Mouse (Mus musculus): ENCODE results near the gene H2al1k. TPM values are rescaled to one million over a fixed set of nuclear protein-coding genes. Genes with fewer than 3 reads are reported as not detected.
"Not testable (repeated sequence)": the region's sequence is repeated elsewhere in the genome, so short reads cannot be mapped to it uniquely, and the experiment has no call there.

Gene H2al1k
- polyA plus RNA-seq (2014; fragmentation: Nextera tagmentation; extraction: Ambion mirVana) = not detected in 2 replicates

GRCm38 (mm10) chrX:9350327-9350726 is at the start of gene H2al1k:
H2al1k (plus strand) TSS chrX:9350627.
- H3K9me3 ChIP-seq (replicated peaks; ENCODE audit: control insufficient read depth, low read length); H3K27me3 ChIP-seq (replicated peaks; ENCODE audit: control insufficient read depth, insufficient read depth, low read length); H3K4me3 ChIP-seq (ENCODE audit: low read depth, low read length); H3K4me1 ChIP-seq (ENCODE audit: control insufficient read depth, insufficient read depth, low read length); H3K9ac ChIP-seq (ENCODE audit: low read length); H3K36me3 ChIP-seq (ENCODE audit: control insufficient read depth, insufficient read depth, low read length); ATAC-seq; H3K27ac ChIP-seq (ENCODE audit: low read depth, low read length); DNase-seq (ENCODE audit: low spot score); H3K4me2 ChIP-seq (ENCODE audit: low read length): not testable (repeated sequence)
- no CpG with 5 or more reads among the region's 2 CpGs for WGBS

DNA sequence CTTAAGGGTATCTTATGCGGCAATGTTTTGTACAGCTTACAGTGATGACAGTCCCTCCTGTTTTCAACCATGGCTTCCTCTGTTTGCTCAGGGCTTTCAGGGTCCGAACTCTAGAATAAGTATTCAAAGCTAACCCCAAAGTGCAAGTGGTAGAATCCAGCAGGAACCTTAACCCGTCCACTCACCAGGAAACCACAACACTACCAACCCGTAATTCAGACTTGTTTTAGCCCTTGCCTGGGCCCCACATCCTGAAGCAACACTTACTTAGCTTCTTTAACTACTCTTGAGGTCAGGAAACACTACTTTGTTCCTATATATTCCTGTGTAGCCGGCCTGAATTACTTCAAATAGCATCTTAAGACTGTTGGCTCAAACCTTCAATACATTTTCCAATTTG is 47.6 kb upstream of the H2al1k start:
- no peaks in the 10 kb centered on the region for H3K36me3 ChIP-seq (ENCODE audit: control insufficient read depth, insufficient read depth, low read length)
- H3K9ac ChIP-seq (ENCODE audit: low read length) = no peak overlapping the region
- H3K27me3 ChIP-seq (replicated peaks; ENCODE audit: control insufficient read depth, insufficient read depth, low read length) = no peaks in the 10 kb centered on the region
- no peak overlapping the region for H3K4me2 ChIP-seq (ENCODE audit: low read length)
- no peaks in the 10 kb centered on the region for H3K9me3 ChIP-seq (replicated peaks; ENCODE audit: control insufficient read depth, low read length)
- no peak overlapping the region for H3K27ac ChIP-seq (ENCODE audit: low read depth, low read length)
- H3K4me1 ChIP-seq (ENCODE audit: control insufficient read depth, insufficient read depth, low read length) = no peaks in the 10 kb centered on the region
- DNase-seq (ENCODE audit: low spot score) = no peak
- no peak overlapping the region for H3K4me3 ChIP-seq (ENCODE audit: low read depth, low read length)
- ATAC-seq = no peak
- 86% methylated on average over 5 of the region's 5 CpGs for WGBS

- H3K9ac ChIP-seq (ENCODE audit: low read length) = no peak overlapping the region
- WGBS = 88% methylated on average over 1 of the region's 1 CpGs
- no peaks in the 10 kb centered on the region for H3K36me3 ChIP-seq (ENCODE audit: control insufficient read depth, insufficient read depth, low read length)
- H3K4me2 ChIP-seq (ENCODE audit: low read length) = no peak overlapping the region
- no peak for ATAC-seq
- H3K4me3 ChIP-seq (ENCODE audit: low read depth, low read length) = no peak overlapping the region
- DNase-seq (ENCODE audit: low spot score) = no peak
- no peaks in the 10 kb centered on the region for H3K9me3 ChIP-seq (replicated peaks; ENCODE audit: control insufficient read depth, low read length)
- H3K27me3 ChIP-seq (replicated peaks; ENCODE audit: control insufficient read depth, insufficient read depth, low read length) = no peaks in the 10 kb centered on the region
- no peak overlapping the region for H3K27ac ChIP-seq (ENCODE audit: low read depth, low read length)
- no peaks in the 10 kb centered on the region for H3K4me1 ChIP-seq (ENCODE audit: control insufficient read depth, insufficient read depth, low read length)
These were observed 47.0 kb upstream of the H2al1k start for GRCm38 (mm10) chrX:9303455-9303854.

- not testable (repeated sequence) for H3K4me1 ChIP-seq (ENCODE audit: control insufficient read depth, insufficient read depth, low read length); H3K27ac ChIP-seq (ENCODE audit: low read depth, low read length); ATAC-seq; H3K9ac ChIP-seq (ENCODE audit: low read length); H3K4me3 ChIP-seq (ENCODE audit: low read depth, low read length); H3K4me2 ChIP-seq (ENCODE audit: low read length); DNase-seq (ENCODE audit: low spot score); H3K36me3 ChIP-seq (ENCODE audit: control insufficient read depth, insufficient read depth, low read length); H3K9me3 ChIP-seq (replicated peaks; ENCODE audit: control insufficient read depth, low read length); H3K27me3 ChIP-seq (replicated peaks; ENCODE audit: control insufficient read depth, insufficient read depth, low read length)
These were observed 34.0 kb upstream of the H2al1k start for GRCm38 (mm10) chrX:9316457-9316856.

DNA sequence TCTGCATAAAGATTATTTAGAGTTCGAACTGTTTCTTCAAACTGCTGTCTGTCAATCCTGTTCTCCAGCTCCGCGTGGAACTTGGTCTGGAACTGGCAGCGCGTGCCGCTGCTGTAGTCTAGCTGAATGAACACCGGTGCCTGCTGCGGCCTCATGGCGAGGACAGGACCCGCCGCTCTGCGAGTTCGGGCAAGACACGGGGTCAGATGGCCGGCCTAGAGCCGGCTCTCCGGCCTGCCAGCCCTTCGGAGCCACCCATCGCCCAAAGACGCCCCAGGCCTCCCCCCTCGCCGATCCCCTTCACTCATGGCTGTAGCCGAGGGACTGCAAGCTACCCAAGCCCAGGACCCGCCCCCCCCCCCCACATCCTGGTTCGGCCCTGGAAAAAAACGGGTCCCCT is 22.5 kb upstream of the H2al1k start:
- not testable (repeated sequence) for H3K27me3 ChIP-seq (replicated peaks; ENCODE audit: control insufficient read depth, insufficient read depth, low read length); H3K36me3 ChIP-seq (ENCODE audit: control insufficient read depth, insufficient read depth, low read length); H3K4me2 ChIP-seq (ENCODE audit: low read length); H3K27ac ChIP-seq (ENCODE audit: low read depth, low read length); H3K4me3 ChIP-seq (ENCODE audit: low read depth, low read length); H3K9ac ChIP-seq (ENCODE audit: low read length); H3K9me3 ChIP-seq (replicated peaks; ENCODE audit: control insufficient read depth, low read length); DNase-seq (ENCODE audit: low spot score); ATAC-seq; H3K4me1 ChIP-seq (ENCODE audit: control insufficient read depth, insufficient read depth, low read length)
- WGBS = 92% methylated on average over 26 of the region's 26 CpGs

DNA sequence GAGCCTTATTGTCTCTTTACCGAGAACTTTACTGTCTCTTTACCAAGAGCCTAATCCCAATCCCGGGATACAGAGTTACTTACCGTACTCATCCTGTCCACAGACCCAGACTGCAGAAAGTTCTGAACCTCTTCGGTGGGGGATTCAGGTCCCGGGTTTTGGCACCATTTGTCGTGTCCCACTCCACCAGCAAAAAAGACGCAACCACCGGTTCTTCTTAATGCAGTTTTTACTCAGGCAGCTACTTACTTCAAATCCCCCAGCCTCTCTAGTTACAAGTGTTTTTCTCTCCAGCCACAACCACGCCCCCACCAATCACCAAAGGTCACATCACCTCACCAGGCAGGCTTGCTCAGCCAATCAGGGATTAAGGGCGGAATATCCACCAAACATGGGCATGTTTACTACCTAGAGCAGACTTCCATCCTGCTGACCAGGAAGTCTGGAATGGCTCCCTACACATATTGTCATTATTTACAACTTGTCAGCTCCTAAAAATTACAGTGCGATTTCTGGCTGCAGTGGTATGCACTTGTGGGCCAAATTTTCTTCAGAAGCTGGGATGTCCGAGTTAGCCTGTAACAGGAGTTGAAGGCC is 18.0 kb upstream of the H2al1k start:
- not testable (repeated sequence) for H3K9ac ChIP-seq (ENCODE audit: low read length); H3K4me3 ChIP-seq (ENCODE audit: low read depth, low read length); H3K9me3 ChIP-seq (replicated peaks; ENCODE audit: control insufficient read depth, low read length); H3K27ac ChIP-seq (ENCODE audit: low read depth, low read length); H3K4me1 ChIP-seq (ENCODE audit: control insufficient read depth, insufficient read depth, low read length); H3K36me3 ChIP-seq (ENCODE audit: control insufficient read depth, insufficient read depth, low read length); DNase-seq (ENCODE audit: low spot score); H3K27me3 ChIP-seq (replicated peaks; ENCODE audit: control insufficient read depth, insufficient read depth, low read length); H3K4me2 ChIP-seq (ENCODE audit: low read length); ATAC-seq
- 82% methylated on average over 12 of the region's 12 CpGs for WGBS

GRCm38 (mm10) chrX:9333035-9333434 is 17.4 kb upstream of the H2al1k start:
- WGBS = 53% methylated on average over 2 of the region's 2 CpGs
- not testable (repeated sequence) for DNase-seq (ENCODE audit: low spot score)
- peak; percentile 42; the same call in 1 of the 2 replicates for ATAC-seq

DNA sequence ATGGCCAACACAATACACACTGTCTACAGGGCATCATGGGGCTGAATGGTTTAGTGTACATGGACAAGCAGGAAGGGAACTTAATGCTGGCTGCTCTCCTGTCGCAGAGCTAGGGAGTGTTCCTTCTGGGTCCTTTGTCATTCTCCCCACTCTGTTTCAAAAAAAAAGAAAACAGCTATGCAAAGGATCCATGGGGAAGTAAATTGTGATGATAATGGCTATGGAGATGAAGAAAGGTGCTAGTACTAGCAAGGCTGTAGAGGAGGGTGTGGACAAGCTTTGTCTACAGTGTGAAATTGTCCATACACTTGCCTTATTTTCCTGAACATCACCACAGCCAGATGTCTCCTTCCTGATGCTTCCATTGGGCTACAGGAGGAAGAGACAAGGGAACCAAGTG is 15.4 kb upstream of the H2al1k start:
- H3K27me3 ChIP-seq (replicated peaks; ENCODE audit: control insufficient read depth, insufficient read depth, low read length); DNase-seq (ENCODE audit: low spot score); H3K27ac ChIP-seq (ENCODE audit: low read depth, low read length); ATAC-seq; H3K9me3 ChIP-seq (replicated peaks; ENCODE audit: control insufficient read depth, low read length); H3K9ac ChIP-seq (ENCODE audit: low read length); H3K4me3 ChIP-seq (ENCODE audit: low read depth, low read length); H3K4me1 ChIP-seq (ENCODE audit: control insufficient read depth, insufficient read depth, low read length); H3K36me3 ChIP-seq (ENCODE audit: control insufficient read depth, insufficient read depth, low read length); H3K4me2 ChIP-seq (ENCODE audit: low read length): not testable (repeated sequence)
- WGBS = 48% methylated on average over 1 of the region's 1 CpGs

More at GRCm38 (mm10) chrX:9333035-9333434, 17.4 kb upstream of the H2al1k start:
- H3K9ac ChIP-seq (ENCODE audit: low read length); H3K4me3 ChIP-seq (ENCODE audit: low read depth, low read length); H3K4me2 ChIP-seq (ENCODE audit: low read length); H3K9me3 ChIP-seq (replicated peaks; ENCODE audit: control insufficient read depth, low read length); H3K27me3 ChIP-seq (replicated peaks; ENCODE audit: control insufficient read depth, insufficient read depth, low read length); H3K4me1 ChIP-seq (ENCODE audit: control insufficient read depth, insufficient read depth, low read length); H3K36me3 ChIP-seq (ENCODE audit: control insufficient read depth, insufficient read depth, low read length); H3K27ac ChIP-seq (ENCODE audit: low read depth, low read length): not testable (repeated sequence)

GRCm38 (mm10) chrX:9374012-9374411 is 23.6 kb downstream of the H2al1k start:
- not testable (repeated sequence) for H3K4me3 ChIP-seq (ENCODE audit: low read depth, low read length); H3K36me3 ChIP-seq (ENCODE audit: control insufficient read depth, insufficient read depth, low read length); H3K27me3 ChIP-seq (replicated peaks; ENCODE audit: control insufficient read depth, insufficient read depth, low read length); H3K9me3 ChIP-seq (replicated peaks; ENCODE audit: control insufficient read depth, low read length); ATAC-seq; H3K9ac ChIP-seq (ENCODE audit: low read length); H3K4me2 ChIP-seq (ENCODE audit: low read length); H3K27ac ChIP-seq (ENCODE audit: low read depth, low read length); H3K4me1 ChIP-seq (ENCODE audit: control insufficient read depth, insufficient read depth, low read length)
- peak; percentile 10 for DNase-seq (ENCODE audit: low spot score)
- WGBS = 36% methylated on average over 2 of the region's 2 CpGs
